Mouse (Mus musculus) lung, postnatal 0 days (tissue): ENCODE data around the gene Rexo1.

Experiments
- CTCF ChIP-seq: IDR thresholded peaks from 2 replicates; pipeline ENCODE4 v1.5.1; 2016; ENCODE audit warnings: antibody characterized with exemption, mild to moderate bottlenecking
- EP300 ChIP-seq: IDR thresholded peaks from 2 replicates; pipeline ENCODE4 v1.6.1; 2016; ENCODE audit warnings: antibody characterized with exemption, mild to moderate bottlenecking, control low read depth

- TF ChIP-seq CTCF (no peak), EP300 (no peak)
Measured at GRCm38 (mm10) chr10:80533704-80534103, 27.7 kb downstream of the Rexo1 start.
